Mouse (Mus musculus) intestine, embryonic 14.5 days (tissue): Measurements from ENCODE around the gene Bcdin3d. TPM values are rescaled to one million over a fixed set of nuclear protein-coding genes. Genes with fewer than 3 reads are reported as not detected.

Source experiments
- ATAC-seq: fragments of 200-750 bp; cut with Nextera tagmentation; replicated peaks from 2 replicates; pipeline ENCODE4 v1.8.0; 2017; ENCODE audit warnings: low read depth, moderate number of reproducible peaks, moderate TSS enrichment, moderate library complexity; ENCODE audit not compliant: low FRiP score, low TSS enrichment
- DNase-seq: peaks from one replicate; pipeline ENCODE4 v3.0.0-alpha.2; 2018; ENCODE audit warnings: low spot score
- H3K27ac ChIP-seq: fragments of 300-500 bp; sonication (generic); 2 replicates; pipeline ENCODE4 v1.5.1; 2014; ENCODE audit warnings: low read depth, mild to moderate bottlenecking, control low read depth
- H3K27me3 ChIP-seq: fragments of 300-500 bp; sonication (generic); replicated peaks from 2 replicates; pipeline ENCODE4 v1.6.1; 2014; ENCODE audit warnings: low read length, control low read depth; ENCODE audit not compliant: control insufficient read depth, insufficient read depth
- H3K36me3 ChIP-seq: fragments of 300-500 bp; sonication (generic); 2 replicates; pipeline ENCODE4 v1.6.1; 2014; ENCODE audit warnings: low read length, control low read depth; ENCODE audit not compliant: control insufficient read depth, insufficient read depth
- H3K4me1 ChIP-seq: fragments of 300-500 bp; sonication (generic); replicated peaks from 2 replicates; pipeline ENCODE4 v1.6.1; 2014; ENCODE audit warnings: low read length, control low read depth, mixed read lengths; ENCODE audit not compliant: control insufficient read depth, insufficient read depth
- H3K4me2 ChIP-seq: fragments of 300-500 bp; sonication (generic); 2 replicates; pipeline ENCODE4 v1.6.1; 2014; ENCODE audit warnings: low read length
- H3K4me3 ChIP-seq: fragments of 300-500 bp; sonication (generic); 2 replicates; pipeline ENCODE4 v1.5.1; 2014; ENCODE audit warnings: low read depth, low read length, control low read depth, mixed read lengths
- H3K9ac ChIP-seq: fragments of 300-500 bp; sonication (generic); 2 replicates; pipeline ENCODE4 v1.6.1; 2014; ENCODE audit warnings: mild to moderate bottlenecking, low read length
- H3K9me3 ChIP-seq: fragments of 300-500 bp; sonication (generic); 2 replicates; pipeline ENCODE4 v1.6.1; 2016; ENCODE audit warnings: low read length, control low read depth; ENCODE audit not compliant: control insufficient read depth
- WGBS: fragments of 180-500 bp; shearing (Covaris S2); extraction: QIAGEN DNeasy Blood & Tissue Kit; methylation state at CpG from one replicate; pipeline ENCODE4 v1.1.7; 2014; 5-methylcytosine and 5-hydroxymethylcytosine counted together
- polyA plus RNA-seq: library from polyadenylated mRNA; unstranded; fragments of >200 nt; fragmentation: Nextera tagmentation; extraction: Ambion mirVana; gene quantifications from 2 replicates; pipeline ENCODE4 v1.2.1, GENCODE M21; 2014

Bcdin3d gene
- polyA plus RNA-seq, 1 experiment from 2014 or later, result 12.4 TPM

DNA sequence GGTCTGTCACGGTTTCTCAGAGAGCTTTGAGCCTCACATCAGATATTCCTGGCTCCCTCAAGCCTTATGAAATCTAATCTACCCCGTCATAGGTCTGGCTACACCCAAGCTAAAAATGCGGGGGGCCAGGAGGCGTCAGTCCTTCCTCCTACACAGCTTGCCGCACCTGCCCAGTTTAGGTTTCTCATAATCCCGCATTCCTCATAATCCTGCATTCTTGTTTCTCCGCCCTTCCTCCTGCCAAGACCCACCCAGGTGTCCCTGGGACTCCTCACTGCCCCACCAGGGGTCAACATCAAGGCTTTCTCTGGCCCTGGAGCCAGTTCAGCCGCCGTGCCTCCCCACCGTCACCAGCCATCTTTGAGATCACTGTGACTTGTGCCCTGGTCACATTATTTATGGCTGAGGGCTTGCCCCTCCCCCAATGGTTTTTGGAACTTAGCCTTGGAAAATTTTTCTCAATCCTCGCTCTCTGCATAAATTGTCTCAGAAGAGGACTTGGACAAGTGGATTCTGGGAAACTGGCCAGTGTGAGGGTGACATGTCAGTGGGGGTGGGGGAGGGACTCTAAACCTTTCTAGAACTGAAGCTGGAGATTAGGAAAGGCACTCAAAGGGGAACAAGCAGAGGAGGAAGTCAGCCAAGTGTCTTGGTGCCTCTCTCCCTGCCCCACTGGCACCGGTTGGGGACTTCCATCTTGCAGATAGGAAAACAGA, 23.2 kb upstream of the Bcdin3d start:
- Histone ChIP-seq H3K9ac (no peak overlapping the region), H3K36me3 (no peaks in the 10 kb centered on the region), H3K4me1 (peaks cover 19% of the 10 kb centered on the region), H3K4me2 (no peak overlapping the region), H3K9me3 (no peaks in the 10 kb centered on the region), H3K4me3 (no peak overlapping the region), H3K27me3 (no peaks in the 10 kb centered on the region), H3K27ac (no peak overlapping the region)
- 48% methylated on average over 12 of the region's 12 CpGs for WGBS
- DNase-seq (no peak), ATAC-seq (no peak)

DNA sequence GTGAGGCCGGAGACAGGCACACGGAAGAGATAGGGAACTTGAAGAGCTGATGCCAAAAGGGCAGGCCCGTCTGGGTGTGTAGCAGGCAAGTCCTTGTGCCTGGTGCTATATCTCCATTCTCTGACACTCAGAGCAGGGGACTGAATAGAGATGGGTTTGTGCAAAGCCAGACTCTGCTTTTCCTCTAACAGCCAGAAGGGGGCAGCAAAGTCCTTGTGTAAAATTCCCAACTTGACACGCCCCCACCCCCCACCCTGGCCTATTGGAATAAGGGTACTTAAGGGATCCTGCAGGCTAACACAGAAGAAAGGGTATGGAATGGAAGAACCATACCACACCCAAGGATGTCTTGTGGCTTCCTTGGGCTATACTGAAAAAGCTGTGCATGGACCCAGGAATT, 22.5 kb upstream of the Bcdin3d start:
- Histone ChIP-seq H3K27me3 (no peaks in the 10 kb centered on the region), H3K4me1 (peaks cover 13% of the 10 kb centered on the region), H3K4me3 (no peak overlapping the region), H3K4me2 (no peak overlapping the region), H3K27ac (no peak overlapping the region), H3K9ac (no peak overlapping the region), H3K9me3 (no peaks in the 10 kb centered on the region), H3K36me3 (no peaks in the 10 kb centered on the region)
- DNase-seq (peak; percentile 70), ATAC-seq (0 out of 2 replicates have a peak, but pooled peaks have one; percentile 13)
- WGBS, result 12% methylated on average over 4 of the region's 4 CpGs

DNA sequence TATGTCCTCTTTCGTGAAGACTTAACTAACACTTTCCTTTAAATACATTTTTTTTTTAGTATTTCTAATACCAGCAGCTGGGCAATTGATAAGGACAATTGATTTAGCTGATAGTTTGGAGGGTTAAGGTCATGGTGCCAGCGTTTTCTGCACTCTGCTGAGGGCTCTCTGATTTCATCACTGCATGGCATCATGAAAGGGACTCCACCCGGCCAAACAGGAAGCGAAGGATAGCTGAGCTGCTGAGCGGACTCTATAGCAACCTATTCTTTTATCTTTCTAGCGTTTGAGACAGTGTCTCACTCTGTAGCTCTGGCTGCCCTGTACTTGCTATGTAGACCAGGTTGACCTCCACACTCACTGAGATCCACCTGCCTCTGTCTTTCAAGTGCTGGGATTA, 10.2 kb upstream of the Bcdin3d start:
- Histone ChIP-seq H3K4me1 (no peaks in the 10 kb centered on the region), H3K4me2 (no peak overlapping the region), H3K27ac (no peak overlapping the region), H3K4me3 (no peak overlapping the region), H3K9ac (no peak overlapping the region), H3K36me3 (no peaks in the 10 kb centered on the region), H3K27me3 (no peaks in the 10 kb centered on the region), H3K9me3 (no peaks in the 10 kb centered on the region)
- ATAC-seq (no peak), DNase-seq (no peak)
- 71% methylated on average over 6 of the region's 6 CpGs for WGBS

DNA sequence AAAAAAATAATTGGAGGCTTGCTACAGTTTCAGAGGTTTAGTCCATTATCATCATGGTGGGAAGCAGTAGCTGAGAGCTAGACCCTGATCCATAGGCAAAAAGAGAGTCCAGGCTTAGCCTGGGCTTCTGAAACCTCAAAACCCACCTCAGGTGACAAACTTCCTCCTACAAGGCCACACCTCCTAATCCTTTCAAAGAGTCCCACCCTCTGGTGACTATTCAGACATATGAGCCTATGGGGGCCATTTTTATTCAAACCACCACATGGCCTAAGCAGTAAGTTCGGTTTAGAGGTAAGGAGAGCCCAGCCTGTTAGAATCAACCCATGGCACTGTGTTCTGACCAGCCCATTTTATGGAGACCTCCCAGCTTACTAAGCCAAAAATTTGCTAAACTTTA, 1.3 kb upstream of the Bcdin3d start:
- H3K9ac ChIP-seq, result no peak overlapping the region
- H3K4me1 ChIP-seq, result peaks cover 10% of the 10 kb centered on the region
- H3K27ac ChIP-seq, result no peak overlapping the region
- H3K9me3 ChIP-seq, result no peaks in the 10 kb centered on the region
- ATAC-seq, result no peak
- no peak for DNase-seq
- no peak overlapping the region for H3K4me3 ChIP-seq
- H3K4me2 ChIP-seq, result no peak overlapping the region
- 50% methylated on average over 1 of the region's 1 CpGs for WGBS
- H3K27me3 ChIP-seq, result no peaks in the 10 kb centered on the region
- H3K36me3 ChIP-seq, result no peaks in the 10 kb centered on the region

DNA sequence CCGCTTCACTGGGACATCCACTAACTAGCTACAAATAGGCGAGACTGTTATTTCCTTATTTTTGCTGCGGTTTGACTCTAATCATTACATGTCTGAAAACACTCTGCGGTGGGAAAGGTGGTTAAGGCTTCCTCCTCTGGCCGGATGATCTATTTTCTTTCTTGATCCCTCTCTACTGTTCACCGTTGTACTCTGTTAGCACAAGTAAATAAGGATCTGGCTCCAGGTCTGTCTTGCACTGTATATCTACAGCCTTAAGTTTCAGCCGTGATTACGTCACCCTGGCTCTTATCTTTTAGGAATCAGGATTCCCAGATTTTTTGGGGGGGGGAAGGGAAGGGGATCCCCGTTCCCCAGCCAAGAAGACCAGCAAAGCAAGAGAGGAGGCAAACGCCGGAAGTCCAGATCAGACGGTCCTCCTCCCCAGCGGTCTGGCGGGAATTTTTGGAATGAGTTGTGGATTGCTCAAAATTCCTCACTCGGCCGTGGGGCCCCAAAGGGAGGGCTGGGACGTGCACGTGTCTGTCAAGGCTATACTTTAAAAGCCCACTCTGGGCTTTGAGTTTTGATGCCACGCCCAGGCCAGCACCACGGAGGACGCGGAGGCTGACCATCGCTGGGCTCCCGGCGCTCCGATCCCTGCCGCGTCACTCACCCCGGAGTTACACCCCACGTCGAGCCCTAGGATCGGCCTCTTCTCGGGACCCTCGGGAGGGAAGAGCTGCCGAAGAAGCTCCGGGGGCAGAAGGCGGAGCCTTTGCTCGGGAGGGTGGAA, 542 bp downstream of the Bcdin3d start:
- H3K4me3 ChIP-seq, result peak overlapping the region; percentile 82
- H3K36me3 ChIP-seq, result peaks cover 11% of the 10 kb centered on the region; the same call in 1 of the 2 replicates
- no peaks in the 10 kb centered on the region for H3K27me3 ChIP-seq
- H3K4me1 ChIP-seq, result peaks cover 10% of the 10 kb centered on the region
- DNase-seq (peak; percentile 95), ATAC-seq (peak; percentile 52)
- peak overlapping the region; percentile 96 for H3K27ac ChIP-seq
- H3K9ac ChIP-seq, result peak overlapping the region; percentile 87
- no peaks in the 10 kb centered on the region for H3K9me3 ChIP-seq
- H3K4me2 ChIP-seq, result peak overlapping the region; percentile 82
- 5% methylated on average over 38 of the region's 38 CpGs for WGBS

DNA sequence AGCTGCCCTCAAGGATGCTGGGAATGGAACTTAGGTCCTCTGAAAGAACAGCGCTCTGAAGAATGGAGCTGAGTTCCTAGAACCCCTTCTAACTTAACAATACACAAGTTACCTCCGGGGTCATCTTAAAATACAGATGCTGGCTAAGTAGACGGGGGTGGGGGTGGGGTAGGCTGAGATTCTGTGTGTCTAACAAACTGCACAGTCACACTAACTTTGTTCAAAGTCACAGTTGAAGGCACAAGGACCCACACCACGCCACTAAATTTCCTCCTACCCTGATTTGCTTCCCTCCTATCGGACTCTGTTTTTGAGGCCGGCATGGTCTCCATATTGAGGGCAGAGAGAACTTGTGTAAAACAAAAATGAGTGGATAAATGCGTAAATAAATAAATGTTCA, 1.6 kb downstream of the Bcdin3d start:
- Histone ChIP-seq H3K4me1 (peaks cover 10% of the 10 kb centered on the region), H3K36me3 (peaks cover 11% of the 10 kb centered on the region; the same call in 1 of the 2 replicates), H3K27ac (no peak overlapping the region), H3K4me3 (no peak overlapping the region), H3K9me3 (no peaks in the 10 kb centered on the region), H3K27me3 (no peaks in the 10 kb centered on the region), H3K4me2 (no peak overlapping the region; the same call in 1 of the 2 replicates), H3K9ac (no peak overlapping the region)
- DNase-seq (no peak), ATAC-seq (no peak)
- WGBS, result 90% methylated on average over 7 of the region's 7 CpGs

DNA sequence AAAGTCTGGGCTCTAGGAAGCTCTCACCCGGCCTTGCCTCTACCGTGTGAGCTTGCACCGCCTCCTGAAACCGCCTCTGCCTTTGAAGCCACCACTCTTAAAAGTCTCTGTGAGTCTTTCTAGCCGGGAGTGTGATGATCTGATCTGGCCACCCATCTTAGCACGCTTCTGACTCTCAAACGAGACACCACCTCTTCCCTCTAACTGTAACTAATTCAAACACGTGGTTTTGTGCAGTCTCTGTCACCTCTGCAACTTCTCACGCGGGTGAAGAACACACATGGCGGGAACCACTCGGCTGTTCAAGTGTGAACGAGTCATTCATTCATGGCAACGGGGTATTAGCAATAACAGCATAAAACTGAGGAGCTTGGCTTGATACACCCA, 2.9 kb downstream of the Bcdin3d start:
- Histone ChIP-seq H3K4me2 (no peak overlapping the region), H3K4me3 (no peak overlapping the region), H3K9ac (no peak overlapping the region), H3K27me3 (no peaks in the 10 kb centered on the region), H3K4me1 (peaks cover 10% of the 10 kb centered on the region), H3K36me3 (peaks cover 11% of the 10 kb centered on the region; the same call in 1 of the 2 replicates), H3K27ac (no peak overlapping the region), H3K9me3 (no peaks in the 10 kb centered on the region)
- DNase-seq (no peak), ATAC-seq (no peak)
- WGBS, result 73% methylated on average over 14 of the region's 14 CpGs

DNA sequence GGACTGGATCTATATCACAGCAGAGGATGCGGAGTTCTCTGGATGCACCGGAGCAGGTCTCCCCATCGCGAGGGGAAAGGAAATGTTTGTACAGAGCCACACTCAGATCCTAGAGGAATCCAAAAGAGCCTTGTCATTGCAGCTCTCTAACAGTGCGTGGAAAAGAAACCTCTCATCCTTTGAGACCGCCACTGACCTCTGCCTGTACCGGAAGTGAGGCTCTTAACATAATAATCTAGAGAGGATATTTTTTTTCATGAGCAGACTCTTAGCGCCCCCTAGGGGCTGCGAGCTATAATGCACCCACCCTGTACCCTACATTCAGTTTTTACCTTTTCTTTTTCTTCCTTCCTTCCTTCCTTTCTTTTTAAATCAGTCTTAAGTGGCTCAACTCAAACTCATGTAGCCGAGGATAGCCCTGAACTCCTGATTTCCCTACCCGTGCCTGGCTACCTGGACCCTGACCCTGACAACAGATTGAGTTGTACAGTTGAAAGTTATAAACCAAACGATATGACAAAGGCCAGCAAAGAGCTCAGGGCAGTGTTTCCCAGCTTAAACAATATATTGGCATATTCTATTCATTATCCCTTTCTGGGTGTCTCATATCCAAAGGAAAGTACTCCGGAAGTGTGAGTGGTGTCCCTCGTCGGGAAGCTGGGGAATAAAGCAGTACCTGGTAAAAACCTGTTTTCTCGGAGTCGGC, 3.4 kb downstream of the Bcdin3d start:
- no peak for ATAC-seq
- Histone ChIP-seq H3K9ac (no peak overlapping the region), H3K4me2 (no peak overlapping the region), H3K4me3 (no peak overlapping the region), H3K27me3 (no peaks in the 10 kb centered on the region), H3K9me3 (no peaks in the 10 kb centered on the region), H3K36me3 (peaks cover 11% of the 10 kb centered on the region; the same call in 1 of the 2 replicates), H3K4me1 (peaks cover 10% of the 10 kb centered on the region), H3K27ac (no peak overlapping the region)
- peak; percentile 73 for DNase-seq
- WGBS, result 59% methylated on average over 17 of the region's 17 CpGs
